Mouse (Mus musculus) MN1 (cell line): ENCODE measurements around the gene Heph.
"Not testable (repeated sequence)": the region's sequence is repeated elsewhere in the genome, so short reads cannot be mapped to it uniquely, and the experiment has no call there.

Experiments used
- DNase-seq: peaks from one replicate; pipeline ENCODE4 v3.0.0-alpha.2; 2016; ENCODE audit warnings: low spot score

Heph gene

GRCm38 (mm10) chrX:96455149-96455548 lies at the start of gene Heph:
TSS of gene Heph (plus strand) at chrX:96455359.
- DNase-seq: no peak

DNA sequence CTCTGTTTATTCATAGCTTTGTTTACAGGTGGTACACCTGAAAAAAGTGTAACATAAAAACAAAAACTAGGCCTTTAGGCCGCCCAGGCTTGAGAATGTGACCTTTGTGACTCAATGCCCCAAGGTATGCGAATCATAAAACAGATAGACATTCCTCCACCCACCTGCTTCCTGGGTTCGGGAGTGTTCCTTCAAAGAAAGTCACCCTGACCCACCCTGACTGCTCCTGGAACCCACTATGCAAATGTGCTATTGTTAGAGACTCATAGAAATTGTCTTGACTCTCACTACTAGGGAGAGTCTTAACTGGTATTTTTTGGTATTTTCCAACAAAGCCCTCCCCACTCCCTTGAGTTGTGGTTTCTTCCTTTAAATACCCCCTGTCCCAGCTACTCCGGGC lies 39.8 kb upstream of the Heph start:
- DNase-seq: not testable (repeated sequence)

GRCm38 (mm10) chrX:96416970-96417369 lies 38.2 kb upstream of the Heph start:
- DNase-seq: no peak

DNA sequence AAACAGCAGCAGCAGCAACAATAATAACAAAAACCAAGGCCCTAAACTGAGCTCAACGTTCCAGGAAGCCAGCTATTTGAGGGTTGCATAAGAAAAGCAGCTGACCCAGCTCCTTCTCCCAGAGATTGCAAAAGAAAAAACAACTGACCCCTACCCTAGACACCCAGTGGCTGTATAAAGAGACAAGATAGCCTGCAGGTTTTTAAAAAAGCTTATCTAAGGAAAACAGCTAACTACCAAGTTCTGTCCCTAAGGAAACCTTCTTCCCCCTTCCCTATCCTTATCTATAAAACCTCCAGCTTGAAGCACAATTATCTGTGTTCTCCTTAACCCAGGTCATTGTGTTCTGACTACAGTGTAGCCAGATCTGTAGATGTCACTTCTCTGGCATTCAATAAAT lies 37.4 kb upstream of the Heph start:
- no peak for DNase-seq

GRCm38 (mm10) chrX:96419383-96419782 lies 35.8 kb upstream of the Heph start:
- DNase-seq: no peak

DNA sequence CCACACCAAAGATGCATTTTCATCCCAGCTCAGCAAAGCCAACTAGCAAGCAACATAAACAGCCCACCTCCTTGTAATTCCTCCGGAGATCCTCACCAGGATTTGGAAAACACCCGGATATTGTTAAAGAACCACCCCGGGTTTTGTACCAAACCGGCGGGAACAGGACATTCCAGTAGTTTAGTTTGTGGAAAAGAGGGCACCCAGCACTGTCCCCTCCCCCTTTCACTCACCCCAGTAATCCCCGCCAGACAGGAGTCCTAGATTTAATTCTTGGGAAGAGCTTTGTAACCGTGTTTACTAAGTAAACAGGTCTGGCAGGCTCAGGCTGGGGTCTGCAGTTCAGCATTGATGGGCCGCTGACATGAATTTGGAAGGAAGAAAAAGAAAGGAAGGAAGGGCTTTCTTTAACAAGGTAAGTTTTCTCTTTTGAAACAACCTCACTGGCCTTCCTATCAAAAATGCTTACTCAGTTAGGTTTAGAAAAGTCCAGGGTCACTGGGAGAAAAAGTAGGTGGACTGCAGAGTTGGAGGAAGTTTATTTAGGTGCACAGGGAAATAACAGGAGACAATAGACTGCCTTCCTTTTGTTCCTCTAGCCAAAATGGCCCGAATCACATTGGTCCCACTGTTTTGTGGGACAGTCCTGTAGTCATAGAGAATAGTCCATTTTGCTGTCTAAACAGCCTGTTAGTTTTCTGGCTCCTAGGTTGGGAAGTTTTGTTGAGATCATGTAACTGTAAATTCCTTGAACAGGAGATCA lies 1.2 kb downstream of the Heph start, which contains the start of gene Hsf3:
Gene Hsf3, minus strand, starts transcription at position 94 of the 763 bp plus-strand sequence.
- no peak for DNase-seq

DNA sequence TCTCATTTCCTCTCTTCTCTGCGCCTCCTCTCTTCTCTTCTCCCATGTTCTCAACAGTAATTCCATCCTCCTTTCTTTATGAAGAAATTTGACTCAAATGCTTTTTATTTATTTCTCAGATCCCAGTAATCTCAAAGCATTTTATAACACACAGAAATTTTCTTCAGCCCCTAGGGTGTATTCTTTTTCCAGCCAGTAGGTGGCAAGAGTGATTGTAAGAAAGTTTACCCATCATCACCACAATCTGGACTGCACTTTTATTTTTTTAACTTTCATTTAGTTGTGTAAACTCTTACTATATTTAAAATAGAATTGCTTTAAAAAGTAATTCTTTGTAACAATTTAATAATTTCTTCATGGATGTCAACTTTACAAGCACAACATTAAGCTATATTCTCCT lies 46.4 kb downstream of the Heph start:
- no peak for DNase-seq
